Mouse (Mus musculus): ENCODE measurements around the gene Clec16a.

GRCm38 (mm10) chr16:10652935-10653334 is 107.8 kb downstream of the Clec16a start:
- TF ChIP-seq CTCF (IDR thresholded peaks at IDR 0.05; ENCODE audit: extremely low read depth, insufficient read depth, low read length) = no peak
- no peak for TF ChIP-seq POLR2A (IDR thresholded peaks at IDR 0.05; ENCODE audit: extremely low read depth, insufficient read depth, low read length)

Data from cortical plate, adult 2 months (tissue).